Mouse (Mus musculus) forebrain, embryonic 13.5 days (tissue): ENCODE results near the gene Tmem44. TPM values are rescaled to one million over a fixed set of nuclear protein-coding genes. Genes with fewer than 3 reads are reported as not detected.
"Not testable (repeated sequence)": the region's sequence is repeated elsewhere in the genome, so short reads cannot be mapped to it uniquely, and the experiment has no call there.

ENCODE experiments used
- ATAC-seq: fragments of 200-750 bp; cut with Nextera tagmentation; 2 replicates; pipeline ENCODE4 v1.8.0; 2017
- H3K27ac ChIP-seq: fragments of 300-500 bp; sonication (generic); 2 replicates; pipeline ENCODE4 v1.5.1; 2015; ENCODE audit warnings: inconsistent platforms, mild to moderate bottlenecking, moderate library complexity
- H3K27me3 ChIP-seq: fragments of 300-500 bp; sonication (generic); 2 replicates; pipeline ENCODE4 v1.6.1; 2015; ENCODE audit warnings: mild to moderate bottlenecking, inconsistent platforms
- H3K36me3 ChIP-seq: fragments of 300-500 bp; sonication (generic); 2 replicates; pipeline ENCODE4 v1.6.1; 2015; ENCODE audit warnings: mild to moderate bottlenecking, inconsistent platforms; ENCODE audit not compliant: poor library complexity, severe bottlenecking
- H3K4me1 ChIP-seq: fragments of 300-500 bp; sonication (generic); 2 replicates; pipeline ENCODE4 v1.6.1; 2015; ENCODE audit warnings: inconsistent platforms
- H3K4me2 ChIP-seq: fragments of 300-500 bp; sonication (generic); 2 replicates; pipeline ENCODE4 v1.6.1; 2015; ENCODE audit warnings: inconsistent platforms, mild to moderate bottlenecking, moderate library complexity
- H3K4me3 ChIP-seq: fragments of 300-500 bp; sonication (generic); 2 replicates; pipeline ENCODE4 v1.5.1; 2015; ENCODE audit warnings: mild to moderate bottlenecking, inconsistent platforms
- H3K9ac ChIP-seq: fragments of 300-500 bp; sonication (generic); 2 replicates; pipeline ENCODE4 v1.6.1; 2015; ENCODE audit warnings: mild to moderate bottlenecking, inconsistent platforms
- H3K9me3 ChIP-seq: fragments of 300-500 bp; sonication (generic); replicated peaks from 2 replicates; pipeline ENCODE4 v1.6.1; 2016; ENCODE audit warnings: inconsistent platforms
- WGBS: fragments of 180-500 bp; shearing (Covaris S2); methylation state at CpG from one replicate; pipeline ENCODE4 v1.1.7; 2015; 5-methylcytosine and 5-hydroxymethylcytosine counted together
- polyA plus RNA-seq: library from polyadenylated mRNA; unstranded; fragments of >200 nt; fragmentation: Nextera tagmentation; extraction: Ambion mirVana; gene quantifications from 2 replicates; pipeline ENCODE4 v1.2.1, GENCODE M21; 2015

Tmem44 gene
- polyA plus RNA-seq, 1 experiment from 2014 or later: 56.2 TPM

DNA sequence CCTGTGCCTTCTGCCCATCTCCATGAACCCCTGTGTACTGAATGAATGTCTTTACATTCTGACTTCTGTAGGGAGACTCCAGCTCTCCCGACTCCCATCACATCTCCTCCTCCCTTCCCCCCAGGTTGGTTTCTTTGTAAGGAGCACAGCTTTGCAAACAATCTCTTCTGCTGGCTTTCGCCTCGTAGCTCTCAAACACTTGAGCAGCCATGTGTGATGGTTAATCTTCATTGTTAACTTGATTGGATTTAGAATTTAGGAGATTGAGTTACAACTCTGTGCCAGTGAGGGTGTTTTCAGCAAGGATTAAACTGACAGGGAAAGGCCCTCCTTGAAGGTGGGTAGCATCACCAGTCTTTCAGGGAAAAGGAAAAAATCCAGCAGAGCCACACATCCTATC lies 73.6 kb downstream of the Tmem44 start:
- Histone ChIP-seq H3K9ac (no peak overlapping the region), H3K9me3 (no peaks in the 10 kb centered on the region), H3K4me3 (no peak overlapping the region), H3K4me2 (no peak overlapping the region), H3K27ac (no peak overlapping the region), H3K36me3 (no peaks in the 10 kb centered on the region), H3K4me1 (no peaks in the 10 kb centered on the region), H3K27me3 (no peaks in the 10 kb centered on the region)
- WGBS: 10% methylated on average over 3 of the region's 3 CpGs
- no peak for ATAC-seq

GRCm38 (mm10) chr16:30475633-30476461 lies 74.8 kb downstream of the Tmem44 start:
- Histone ChIP-seq H3K27me3 (no peaks in the 10 kb centered on the region), H3K36me3 (no peaks in the 10 kb centered on the region), H3K27ac (no peak overlapping the region), H3K4me2 (no peak overlapping the region), H3K4me3 (no peak overlapping the region), H3K4me1 (no peaks in the 10 kb centered on the region), H3K9ac (no peak overlapping the region), H3K9me3 (peaks cover 11% of the 10 kb centered on the region; the same call in 1 of the 2 replicates)
- no peak for ATAC-seq
- WGBS: 54% methylated on average over 10 of the region's 10 CpGs

GRCm38 (mm10) chr16:30472447-30472846 lies 78.2 kb downstream of the Tmem44 start:
- Histone ChIP-seq H3K9ac (no peak overlapping the region), H3K27me3 (no peaks in the 10 kb centered on the region), H3K9me3 (peaks cover 13% of the 10 kb centered on the region; the same call in 1 of the 2 replicates), H3K4me1 (no peaks in the 10 kb centered on the region), H3K4me3 (no peak overlapping the region), H3K4me2 (no peak overlapping the region), H3K27ac (no peak overlapping the region), H3K36me3 (no peaks in the 10 kb centered on the region)
- ATAC-seq: no peak
- WGBS: 68% methylated on average over 5 of the region's 5 CpGs

- ATAC-seq: no peak
- Histone ChIP-seq H3K4me2 (no peak overlapping the region), H3K27ac (no peak overlapping the region), H3K9ac (no peak overlapping the region), H3K4me3 (no peak overlapping the region), H3K4me1 (no peaks in the 10 kb centered on the region), H3K9me3 (peaks cover 13% of the 10 kb centered on the region; the same call in 1 of the 2 replicates), H3K27me3 (no peaks in the 10 kb centered on the region), H3K36me3 (no peaks in the 10 kb centered on the region)
- WGBS: 86% methylated on average over 2 of the region's 2 CpGs
Observed at GRCm38 (mm10) chr16:30471912-30472311, 78.7 kb downstream of the Tmem44 start.

DNA sequence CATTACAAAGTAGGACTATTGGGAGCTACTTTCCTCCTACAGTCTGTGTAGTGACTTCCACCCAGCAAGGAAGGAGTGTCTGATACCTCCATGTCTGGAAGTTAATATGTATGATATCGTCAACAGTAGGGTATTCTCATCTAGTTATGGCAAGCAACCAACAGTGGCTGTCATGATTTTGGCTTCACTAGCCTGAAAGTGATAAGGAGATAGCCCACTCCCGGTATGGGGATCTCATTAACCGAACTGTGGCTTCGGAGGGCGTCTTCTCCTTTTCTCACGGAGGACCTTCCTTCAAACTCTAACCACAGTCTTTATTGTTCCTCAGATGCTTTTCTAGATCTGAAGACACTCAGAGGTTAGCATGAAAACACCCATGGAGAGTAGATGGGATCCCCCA lies 81.7 kb downstream of the Tmem44 start:
- Histone ChIP-seq H3K27me3 (no peaks in the 10 kb centered on the region), H3K4me1 (no peaks in the 10 kb centered on the region), H3K9ac (no peak overlapping the region), H3K4me3 (no peak overlapping the region), H3K4me2 (no peak overlapping the region), H3K36me3 (no peaks in the 10 kb centered on the region), H3K9me3 (peaks cover 13% of the 10 kb centered on the region; the same call in 1 of the 2 replicates), H3K27ac (no peak overlapping the region)
- no peak for ATAC-seq
- WGBS: 94% methylated on average over 6 of the region's 6 CpGs

DNA sequence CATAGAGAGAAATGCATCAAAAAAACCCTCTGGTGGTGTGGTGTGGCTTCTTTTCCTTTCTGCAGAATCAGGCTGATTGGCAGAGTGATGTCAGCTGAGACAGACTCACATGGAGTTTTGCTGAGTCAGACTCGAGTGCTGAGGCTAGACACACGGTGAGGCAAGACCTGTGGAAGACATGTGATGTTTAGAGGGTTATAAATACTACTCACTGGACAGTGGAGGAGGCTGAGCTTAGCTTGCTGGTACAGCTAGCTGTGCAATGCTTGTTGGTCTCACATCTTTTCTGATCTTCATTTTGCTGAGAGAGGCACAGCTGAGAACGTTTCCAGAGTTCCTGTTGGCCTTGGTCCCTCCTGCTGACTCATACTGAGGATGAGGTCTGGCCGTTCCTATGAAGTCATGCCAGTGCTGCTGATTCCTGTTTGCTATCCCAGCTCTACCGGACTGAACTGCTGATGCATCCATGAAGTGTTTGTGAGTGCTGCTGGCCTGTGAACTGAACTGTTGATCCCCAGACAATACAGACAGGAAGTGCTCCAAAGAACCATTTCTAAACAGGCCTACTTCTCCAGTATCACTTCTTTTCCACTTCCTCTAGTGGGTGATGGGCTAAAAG lies 84.9 kb downstream of the Tmem44 start:
- H3K9ac ChIP-seq: no peak overlapping the region
- no peak overlapping the region for H3K4me2 ChIP-seq
- H3K36me3 ChIP-seq: no peaks in the 10 kb centered on the region
- H3K4me1 ChIP-seq: no peaks in the 10 kb centered on the region
- no peak overlapping the region for H3K27ac ChIP-seq
- H3K27me3 ChIP-seq: no peaks in the 10 kb centered on the region
- no peak overlapping the region for H3K4me3 ChIP-seq
- WGBS: 67% methylated on average over 5 of the region's 5 CpGs
- peaks cover 1% of the 10 kb centered on the region; the same call in 1 of the 2 replicates for H3K9me3 ChIP-seq
- no peak for ATAC-seq

GRCm38 (mm10) chr16:30464742-30465141 lies 85.9 kb downstream of the Tmem44 start:
- H3K27ac ChIP-seq, H3K9me3 ChIP-seq, H3K36me3 ChIP-seq, H3K4me3 ChIP-seq, H3K4me2 ChIP-seq, H3K9ac ChIP-seq, H3K27me3 ChIP-seq, H3K4me1 ChIP-seq, ATAC-seq: not testable (repeated sequence)
- WGBS: 96% methylated on average over 3 of the region's 3 CpGs

Other genes starting within 250 kb of the Tmem44 start
- gene Gp5, start 240.1 kb downstream of the Tmem44 start, polyA plus RNA-seq: 0.34 and 0.64 TPM in 2 replicates
- 8.4 and 8.6 TPM in 2 replicates for gene Atp13a3, start 144.9 kb downstream of the Tmem44 start, polyA plus RNA-seq
- gene Lsg1, start 36.8 kb upstream of the Tmem44 start, polyA plus RNA-seq: 69.7 and 76.9 TPM in 2 replicates
- 6.8 and 8.3 TPM in 2 replicates for gene Fam43a, start 48.9 kb upstream of the Tmem44 start, polyA plus RNA-seq